7 mouse cellular contexts compared by ENCODE assay signal in genomic region chr4:144892133-144892936, GRCm38 (mm10). TPM values are rescaled to one million over a fixed set of nuclear protein-coding genes. Genes with fewer than 3 reads are reported as not detected.
DNase-seq lines count a peak whose midpoint lies in the region; ATAC-seq and TF ChIP-seq lines count a peak whose summit lies in the region.

Gene Dhrs3, plus strand, starts transcription at chr4:144892827.

- H3K27ac ChIP-seq in embryonic facial prominence, embryonic 11.5 days (replicated peaks; ENCODE audit: low read depth, low read length) = peak within 1 kb of the TSS; percentile 47
- H3K27ac ChIP-seq in intestine, postnatal 0 days (ENCODE audit: low read depth, low read length) = peak within 1 kb of the TSS; percentile 92
- H3K27ac ChIP-seq in limb, embryonic 11.5 days (replicated peaks; ENCODE audit: low read depth, low read length) = peak within 1 kb of the TSS; percentile 75
- no peak within 1 kb of the TSS for H3K27ac ChIP-seq in midbrain, embryonic 13.5 days
- H3K27ac ChIP-seq in small intestine, adult 2 months (ENCODE audit: insufficient read depth, low read depth, low read length) = peak within 1 kb of the TSS; percentile 97

- under 1% methylated on average over 54 of the region's 55 CpGs for WGBS in embryonic facial prominence, embryonic 11.5 days
- WGBS in intestine, postnatal 0 days = 1% methylated on average over 55 of the region's 55 CpGs
- WGBS in limb, embryonic 11.5 days = under 1% methylated on average over 55 of the region's 55 CpGs
- WGBS in midbrain, embryonic 13.5 days = under 1% methylated on average over 54 of the region's 55 CpGs
- 1% methylated on average over 55 of the region's 55 CpGs for WGBS in small intestine, adult 2 months

- H3K9ac ChIP-seq in embryonic facial prominence, embryonic 11.5 days (replicated peaks; ENCODE audit: low read length) = peak within 1 kb of the TSS; percentile 63
- peak within 1 kb of the TSS; percentile 81 for H3K9ac ChIP-seq in intestine, postnatal 0 days (ENCODE audit: low read depth, low read length)
- peak within 1 kb of the TSS; percentile 68 for H3K9ac ChIP-seq in limb, embryonic 11.5 days (ENCODE audit: low read length)
- H3K9ac ChIP-seq in midbrain, embryonic 13.5 days (replicated peaks) = peak within 1 kb of the TSS; percentile 56

- H3K4me3 ChIP-seq in embryonic facial prominence, embryonic 11.5 days (ENCODE audit: low read depth, low read length) = peak within 1 kb of the TSS; percentile 57
- peak within 1 kb of the TSS; percentile 79 for H3K4me3 ChIP-seq in intestine, postnatal 0 days (ENCODE audit: low read depth, low read length)
- peak within 1 kb of the TSS; percentile 61 for H3K4me3 ChIP-seq in limb, embryonic 11.5 days (ENCODE audit: low read depth, low read length)
- peak within 1 kb of the TSS; percentile 51 for H3K4me3 ChIP-seq in midbrain, embryonic 13.5 days (replicated peaks)
- H3K4me3 ChIP-seq in small intestine, adult 2 months (ENCODE audit: low read depth, low read length) = peak within 1 kb of the TSS; percentile 98

- peaks cover 3% of the 10 kb centered on the region for H3K4me1 ChIP-seq in embryonic facial prominence, embryonic 11.5 days (ENCODE audit: control insufficient read depth, insufficient read depth, low read length)
- H3K4me1 ChIP-seq in intestine, postnatal 0 days (replicated peaks; ENCODE audit: control insufficient read depth, insufficient read depth, low read length) = peaks cover 9% of the 10 kb centered on the region; the same call in 1 of the 2 replicates
- peaks cover 28% of the 10 kb centered on the region for H3K4me1 ChIP-seq in limb, embryonic 11.5 days (ENCODE audit: control insufficient read depth, insufficient read depth, low read length)
- H3K4me1 ChIP-seq in midbrain, embryonic 13.5 days (replicated peaks) = peaks cover 30% of the 10 kb centered on the region
- peaks cover 36% of the 10 kb centered on the region for H3K4me1 ChIP-seq in small intestine, adult 2 months (ENCODE audit: control insufficient read depth, insufficient read depth, insufficient read length, low read length)

- peak; percentile 73 for ATAC-seq in embryonic facial prominence, embryonic 11.5 days (replicated peaks; ENCODE audit: insufficient number of reproducible peaks, low FRiP score, low TSS enrichment, low read depth)
- peak; percentile 77 for ATAC-seq in intestine, postnatal 0 days
- ATAC-seq in limb, embryonic 11.5 days (ENCODE audit: insufficient number of reproducible peaks, low FRiP score, low TSS enrichment, low read depth) = peak; percentile 79
- ATAC-seq in midbrain, embryonic 13.5 days = peak; percentile 75

- DNase-seq in adrenal gland, adult 8-10 months = peak; percentile 84
- peak; percentile 88 for DNase-seq in embryonic facial prominence, embryonic 11.5 days (ENCODE audit: low spot score)
- no peak for DNase-seq in gonadal fat pad, adult 2 months (ENCODE audit: low read depth)
- peak; percentile 90 for DNase-seq in limb, embryonic 11.5 days (ENCODE audit: low spot score)

- H3K4me2 ChIP-seq in embryonic facial prominence, embryonic 11.5 days (ENCODE audit: low read depth, low read length) = peak within 1 kb of the TSS; percentile 88
- peak within 1 kb of the TSS; percentile 84 for H3K4me2 ChIP-seq in intestine, postnatal 0 days (replicated peaks; ENCODE audit: low read depth)
- H3K4me2 ChIP-seq in limb, embryonic 11.5 days (ENCODE audit: low read depth, severe bottlenecking) = peak within 1 kb of the TSS; percentile 97
- peak within 1 kb of the TSS; percentile 86 for H3K4me2 ChIP-seq in midbrain, embryonic 13.5 days (replicated peaks)

- TF ChIP-seq CTCF in intestine, postnatal 0 days (IDR thresholded peaks at IDR 0.05; ENCODE audit: low read depth) = peak; percentile 27
- no peak for TF ChIP-seq CTCF in small intestine, adult 2 months (IDR thresholded peaks at IDR 0.05; ENCODE audit: extremely low read depth, insufficient read length, insufficient replicate concordance, low read depth, low read length)

- peak; percentile 39; the same call in 1 of the 2 replicates for TF ChIP-seq POLR2A in small intestine, adult 2 months (IDR thresholded peaks at IDR 0.05; ENCODE audit: low read depth, low read length)

- H3K27me3 ChIP-seq in embryonic facial prominence, embryonic 11.5 days (ENCODE audit: control insufficient read depth, insufficient read depth, low read length) = no peaks in the 10 kb centered on the region
- H3K27me3 ChIP-seq in intestine, postnatal 0 days (replicated peaks; ENCODE audit: control insufficient read depth, insufficient read depth, low read length) = no peaks in the 10 kb centered on the region
- no peaks in the 10 kb centered on the region for H3K27me3 ChIP-seq in limb, embryonic 11.5 days (ENCODE audit: control insufficient read depth, insufficient read depth, low read length)
- H3K27me3 ChIP-seq in midbrain, embryonic 13.5 days = peaks cover 44% of the 10 kb centered on the region
- no peaks in the 10 kb centered on the region for H3K27me3 ChIP-seq in small intestine, adult 2 months (ENCODE audit: control insufficient read depth, insufficient read depth, low read length)

- H3K36me3 ChIP-seq in embryonic facial prominence, embryonic 11.5 days (replicated peaks; ENCODE audit: control insufficient read depth, insufficient read depth, low read depth, low read length) = no peaks in the 10 kb centered on the region
- H3K36me3 ChIP-seq in intestine, postnatal 0 days (ENCODE audit: control insufficient read depth, insufficient read depth) = no peaks in the 10 kb centered on the region
- H3K36me3 ChIP-seq in limb, embryonic 11.5 days (ENCODE audit: control insufficient read depth, insufficient read depth, low read length) = no peaks in the 10 kb centered on the region
- no peaks in the 10 kb centered on the region for H3K36me3 ChIP-seq in midbrain, embryonic 13.5 days
- no peaks in the 10 kb centered on the region for H3K36me3 ChIP-seq in small intestine, adult 2 months (ENCODE audit: control insufficient read depth, insufficient read depth, low read length)

- H3K9me3 ChIP-seq in embryonic facial prominence, embryonic 11.5 days (replicated peaks; ENCODE audit: control insufficient read depth, low read length) = no peaks in the 10 kb centered on the region
- no peaks in the 10 kb centered on the region for H3K9me3 ChIP-seq in intestine, postnatal 0 days (ENCODE audit: control insufficient read depth)
- no peaks in the 10 kb centered on the region for H3K9me3 ChIP-seq in limb, embryonic 11.5 days (ENCODE audit: control insufficient read depth, low read length)
- H3K9me3 ChIP-seq in midbrain, embryonic 13.5 days = no peaks in the 10 kb centered on the region

RNA-seq across cellular contexts. Expression of gene Dhrs3, which starts in this region (rescaled TPM):
- total RNA-seq in adrenal gland, adult 8-10 months (2022) = 100 to 1,000 TPM in 1 of 4 experiments, 10 to 100 TPM in 3; 65.0 to 107 (median 92.3) TPM
- 41.9 and 45.7 TPM in 2 replicates for polyA plus RNA-seq in embryonic facial prominence, embryonic 11.5 days (2014; fragmentation: Nextera tagmentation; extraction: Ambion mirVana)
- 160 and 212 TPM in 2 replicates for polyA plus RNA-seq in gonadal fat pad, adult 2 months (2012; rRNA removed)
- polyA plus RNA-seq in intestine, postnatal 0 days (2015; fragmentation: Nextera tagmentation; extraction: Ambion mirVana) = 93.0 and 100 TPM in 2 replicates
- 48.5 and 50.2 TPM in 2 replicates for polyA plus RNA-seq in limb, embryonic 11.5 days (2014; fragmentation: Nextera tagmentation; extraction: Ambion mirVana)
- 21.3 and 23.9 TPM in 2 replicates for polyA plus RNA-seq in midbrain, embryonic 13.5 days (2015; fragmentation: Nextera tagmentation; extraction: Ambion mirVana)
- 30.7 and 71.2 TPM in 2 replicates for polyA plus RNA-seq in small intestine, adult 2 months (2012; rRNA removed)
